Comparison of ENCODE assay signal across 13 mouse cellular contexts in the genomic region with DNA sequence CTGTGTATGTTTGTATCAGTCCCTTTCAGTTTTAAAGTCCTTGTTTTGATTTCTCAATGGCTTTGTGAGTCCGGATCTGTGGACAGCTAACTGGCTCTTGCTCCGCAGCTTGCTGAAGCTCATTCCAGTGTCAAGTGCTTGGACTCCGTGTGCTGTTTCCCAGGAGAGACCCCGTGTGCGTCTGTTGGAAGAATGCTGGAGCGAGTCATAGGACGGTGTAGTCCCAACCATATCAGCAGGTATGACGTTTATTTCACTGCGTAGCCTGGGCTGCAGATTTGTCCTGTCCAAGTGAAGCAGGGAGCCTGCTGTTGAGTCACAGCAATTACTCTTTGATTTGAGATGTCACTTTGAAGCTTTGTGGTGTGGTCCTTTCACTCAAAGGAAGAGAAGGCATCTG.
"Had no signal": no experiment of that assay in that cellular context is flagged by ENCODE, and none has a peak within 500 bp of the region (broad histone marks: within the 10 kb centered on the region; RNA-seq: fewer than 3 reads in every experiment).

No protein-coding gene starts in this region.

- H3K4me3 ChIP-seq: liver, embryonic 13.5 days; stomach, embryonic 15.5 days had no signal

- H3K4me1 ChIP-seq: liver, embryonic 13.5 days; stomach, embryonic 15.5 days had no signal

- H3K27ac ChIP-seq: liver, embryonic 13.5 days; stomach, embryonic 15.5 days had no signal

- H3K27me3 ChIP-seq: liver, embryonic 13.5 days; stomach, embryonic 15.5 days had no signal

- H3K4me2 ChIP-seq: liver, embryonic 13.5 days; midbrain, embryonic 11.5 days; stomach, embryonic 15.5 days had no signal

- H3K9me3 ChIP-seq: liver, embryonic 13.5 days; stomach, embryonic 15.5 days had no signal

- DNase-seq: kidney, postnatal 14 days; kidney, postnatal 4 days; liver, embryonic 13.5 days; lung, adult 2 months; lung, postnatal 14 days; lung, postnatal 4 days; midbrain, embryonic 14.5 days; right cerebral cortex, adult 18-20 months; right cerebral cortex, postnatal 25 days; spleen, adult 18-20 months; thymus, postnatal 25 days had no signal

- H3K9ac ChIP-seq: liver, embryonic 13.5 days; stomach, embryonic 15.5 days had no signal
